Mouse (Mus musculus): Measurements from ENCODE around the gene Slc16a1. TPM values are rescaled to one million over a fixed set of nuclear protein-coding genes. Genes with fewer than 3 reads are reported as not detected.
A peak's percentile ranks its signal among the peaks of the same experiment; 100 is the strongest.

Gene Slc16a1
- total and polyA plus RNA-seq, 3 experiments: 60.3 to 192 (median 97.5) TPM

GRCm38 (mm10) chr3:104666950-104667349 lies 28.5 kb downstream of the Slc16a1 start:
- Histone ChIP-seq H3K4me2 (ENCODE audit: insufficient read depth, low read depth, poor library complexity, severe bottlenecking) (no peak overlapping the region), H3K9me3 (replicated peaks; ENCODE audit: low read length) (no peaks in the 10 kb centered on the region), H3K27ac (ENCODE audit: insufficient read depth, low read depth) (no peak overlapping the region), H3K4me3 (replicated peaks in 1 of 3; ENCODE audit: low read depth in 2 of 3, low read length in 2 of 3, poor library complexity in 1 of 3) (no peak overlapping the region), H3K9ac (ENCODE audit: insufficient read depth, low read depth) (no peak overlapping the region), H3K27me3 (replicated peaks) (no peaks in the 10 kb centered on the region), H3K4me1 (ENCODE audit: control insufficient read depth in 1 of 2, insufficient read depth in 2 of 2) (peaks cover 5 to 18% of the 10 kb centered on the region in 2 experiments), H3K79me2 (replicated peaks; ENCODE audit: control insufficient read depth, extremely low read depth, insufficient read depth, poor library complexity, severe bottlenecking) (no peaks in the 10 kb centered on the region), H3K36me3 (replicated peaks in 1 of 2; ENCODE audit: control insufficient read depth in 1 of 2, insufficient read depth in 1 of 2, low read length in 1 of 2) (peaks cover 0 to 6% of the 10 kb centered on the region in 2 experiments)
- in situ Hi-C loops (cut with MboI; ENCODE audit: low pct_ligation_motif_present, low pct_unique_long_range_greater_than_20kb, low sequenced_read_pairs) (no loop called here), dilution Hi-C loops (cut with MboI; ENCODE audit: extremely low pct_ligation_motif_present, extremely low pct_unique_long_range_greater_than_20kb, low sequenced_read_pairs) (no loop called here)
- no peak for DNase-seq (ENCODE audit: extremely low read depth)
- TF ChIP-seq ZKSCAN1 (IDR thresholded peaks at IDR 0.05; ENCODE audit: borderline replicate concordance, low read depth, low read length) (no peak), ZNF384 (IDR thresholded peaks at IDR 0.05; ENCODE audit: low read depth, low read length) (0 out of 2 replicates have a peak, but pooled peaks have one; percentile 30)

GRCm38 (mm10) chr3:104667451-104667850 lies 29.0 kb downstream of the Slc16a1 start:
- peaks cover 5 to 20% of the 10 kb centered on the region in 2 experiments for H3K4me1 ChIP-seq (ENCODE audit: control insufficient read depth in 1 of 2, insufficient read depth in 2 of 2)
- H3K79me2 ChIP-seq (replicated peaks; ENCODE audit: control insufficient read depth, extremely low read depth, insufficient read depth, poor library complexity, severe bottlenecking): no peaks in the 10 kb centered on the region
- TF ChIP-seq JUN (IDR thresholded peaks at IDR 0.05; ENCODE audit: insufficient read depth, low read depth, low read length): no peak
- TF ChIP-seq ZC3H11A (IDR thresholded peaks at IDR 0.05; ENCODE audit: low read depth, low read length): no peak
- TF ChIP-seq UBTF (IDR thresholded peaks at IDR 0.05; ENCODE audit: low read depth, low read length): no peak
- TF ChIP-seq ZMIZ1 (IDR thresholded peaks at IDR 0.05; ENCODE audit: low read depth, low read length): no peak
- no peak for TF ChIP-seq SIN3A (IDR thresholded peaks at IDR 0.05; ENCODE audit: low read length)
- TF ChIP-seq ETS1 (conservative IDR thresholded peaks at IDR 0.05; ENCODE audit: low read depth, low read length): no peak
- TF ChIP-seq USF1 (IDR thresholded peaks at IDR 0.05; ENCODE audit: low read depth, low read length): no peak
- no peak for TF ChIP-seq KAT2A (IDR thresholded peaks at IDR 0.05; ENCODE audit: insufficient replicate concordance, low read length)
- TF ChIP-seq NELFE (IDR thresholded peaks at IDR 0.05; ENCODE audit: low read depth, low read length): no peak
- TF ChIP-seq CHD2 (IDR thresholded peaks at IDR 0.05; ENCODE audit: low read length): no peak
- no peak for TF ChIP-seq RCOR1 (conservative IDR thresholded peaks at IDR 0.05; ENCODE audit: low read depth, low read length)
- no peak overlapping the region for H3K9ac ChIP-seq (ENCODE audit: insufficient read depth, low read depth)
- H3K4me3 ChIP-seq (replicated peaks in 1 of 3; ENCODE audit: low read depth in 2 of 3, low read length in 2 of 3, poor library complexity in 1 of 3): no peak overlapping the region
- no peak overlapping the region for H3K4me2 ChIP-seq (ENCODE audit: insufficient read depth, low read depth, poor library complexity, severe bottlenecking)
- no peaks in the 10 kb centered on the region for H3K27me3 ChIP-seq (replicated peaks)
- DNase-seq (ENCODE audit: extremely low read depth): no peak
- H3K27ac ChIP-seq (ENCODE audit: insufficient read depth, low read depth): no peak overlapping the region
- in situ Hi-C loops (cut with MboI; ENCODE audit: low pct_ligation_motif_present, low pct_unique_long_range_greater_than_20kb, low sequenced_read_pairs): no loop called here
- H3K9me3 ChIP-seq (replicated peaks; ENCODE audit: low read length): no peaks in the 10 kb centered on the region
- H3K36me3 ChIP-seq (replicated peaks in 1 of 2; ENCODE audit: control insufficient read depth in 1 of 2, insufficient read depth in 1 of 2, low read length in 1 of 2): peaks cover 0 to 6% of the 10 kb centered on the region in 2 experiments
- dilution Hi-C loops (cut with MboI; ENCODE audit: extremely low pct_ligation_motif_present, extremely low pct_unique_long_range_greater_than_20kb, low sequenced_read_pairs): no loop called here

GRCm38 (mm10) chr3:104668989-104669388 lies 30.5 kb downstream of the Slc16a1 start:
- no peak overlapping the region for H3K4me3 ChIP-seq (replicated peaks in 1 of 3; ENCODE audit: low read depth in 2 of 3, low read length in 2 of 3, poor library complexity in 1 of 3)
- in situ Hi-C loops (cut with MboI; ENCODE audit: low pct_ligation_motif_present, low pct_unique_long_range_greater_than_20kb, low sequenced_read_pairs) (no loop called here), dilution Hi-C loops (cut with MboI; ENCODE audit: extremely low pct_ligation_motif_present, extremely low pct_unique_long_range_greater_than_20kb, low sequenced_read_pairs) (no loop called here)
- H3K4me2 ChIP-seq (ENCODE audit: insufficient read depth, low read depth, poor library complexity, severe bottlenecking): no peak overlapping the region
- no peaks in the 10 kb centered on the region for H3K79me2 ChIP-seq (replicated peaks; ENCODE audit: control insufficient read depth, extremely low read depth, insufficient read depth, poor library complexity, severe bottlenecking)
- no peak overlapping the region for H3K27ac ChIP-seq (ENCODE audit: insufficient read depth, low read depth)
- no peak overlapping the region for H3K9ac ChIP-seq (ENCODE audit: insufficient read depth, low read depth)
- no peaks in the 10 kb centered on the region for H3K36me3 ChIP-seq (replicated peaks in 1 of 2; ENCODE audit: control insufficient read depth in 1 of 2, insufficient read depth in 1 of 2, low read length in 1 of 2)
- TF ChIP-seq POLR2A (IDR thresholded peaks at IDR 0.05; ENCODE audit: low read depth, low read length) (no peak), IRF4 (IDR thresholded peaks at IDR 0.05; ENCODE audit: low read depth, low read length) (no peak), TBP (conservative IDR thresholded peaks at IDR 0.05; ENCODE audit: low read depth, low read length) (no peak), JUND (conservative IDR thresholded peaks at IDR 0.05; ENCODE audit: low read depth, low read length) (no peak), RAD21 (IDR thresholded peaks at IDR 0.05; ENCODE audit: low read depth, low read length) (no peak), SIN3A (IDR thresholded peaks at IDR 0.05; ENCODE audit: low read length) (no peak), E2F4 (IDR thresholded peaks at IDR 0.05; ENCODE audit: insufficient replicate concordance, low read depth, low read length) (no peak), ZMIZ1 (IDR thresholded peaks at IDR 0.05; ENCODE audit: low read depth, low read length) (no peak), BHLHE40 (IDR thresholded peaks at IDR 0.05; ENCODE audit: low read depth, low read length) (no peak), MAFK (IDR thresholded peaks at IDR 0.05; ENCODE audit: insufficient replicate concordance, low read length) (no peak), JUN (IDR thresholded peaks at IDR 0.05; ENCODE audit: insufficient read depth, low read depth, low read length) (no peak), MXI1 (IDR thresholded peaks at IDR 0.05; ENCODE audit: low read depth, low read length) (no peak), SMC3 (IDR thresholded peaks at IDR 0.05; ENCODE audit: low read depth, low read length) (no peak), ZC3H11A (IDR thresholded peaks at IDR 0.05; ENCODE audit: low read depth, low read length) (no peak), ELF1 (IDR thresholded peaks at IDR 0.05; ENCODE audit: low read depth, low read length) (no peak)
- H3K27me3 ChIP-seq (replicated peaks): no peaks in the 10 kb centered on the region
- no peaks in the 10 kb centered on the region for H3K9me3 ChIP-seq (replicated peaks; ENCODE audit: low read length)
- H3K4me1 ChIP-seq (ENCODE audit: control insufficient read depth in 1 of 2, insufficient read depth in 2 of 2): peaks cover 5 to 26% of the 10 kb centered on the region in 2 experiments
- DNase-seq (ENCODE audit: extremely low read depth): no peak
